In genomic region chr8:84004533-84005201, GRCm38 (mm10) we compare ENCODE assay signal across 8 mouse cellular contexts. TPM values are rescaled to one million over a fixed set of nuclear protein-coding genes. Genes with fewer than 3 reads are reported as not detected.
DNase-seq lines count a peak whose midpoint lies in the region; ATAC-seq and TF ChIP-seq lines count a peak whose summit lies in the region.

No protein-coding gene starts in this region.

- peak overlapping the region; percentile 70 for H3K4me3 ChIP-seq in G1E (ENCODE audit: low read depth, low read length)
- peak overlapping the region; percentile 61 for H3K4me3 ChIP-seq in forebrain, postnatal 0 days (ENCODE audit: low read depth, low read length)
- peak overlapping the region; percentile 53 for H3K4me3 ChIP-seq in lung, embryonic 15.5 days

- peak overlapping the region; percentile 60 for H3K9ac ChIP-seq in forebrain, postnatal 0 days
- H3K9ac ChIP-seq in lung, embryonic 15.5 days = peak overlapping the region; percentile 51

- ATAC-seq in G1E (ENCODE audit: extremely low read depth, insufficient number of reproducible peaks, low FRiP score, poor library complexity, severe bottlenecking) = peak; percentile 77
- ATAC-seq in forebrain, postnatal 0 days = peak; percentile 93
- ATAC-seq in lung, embryonic 15.5 days (ENCODE audit: borderline replicate concordance, extremely low read depth, low FRiP score, low TSS enrichment) = peak; percentile 85; the same call in 1 of the 2 replicates

- peaks cover 51% of the 10 kb centered on the region for H3K36me3 ChIP-seq in G1E (replicated peaks)
- H3K36me3 ChIP-seq in forebrain, postnatal 0 days (ENCODE audit: insufficient read depth) = peaks cover 14% of the 10 kb centered on the region; the same call in 1 of the 2 replicates
- H3K36me3 ChIP-seq in lung, embryonic 15.5 days = peaks cover 20% of the 10 kb centered on the region

- 2% methylated on average over 30 of the region's 30 CpGs for WGBS in forebrain, postnatal 0 days
- WGBS in lung, embryonic 15.5 days = 1% methylated on average over 30 of the region's 30 CpGs

- TF ChIP-seq CTCF in G1E (IDR thresholded peaks at IDR 0.05; ENCODE audit: low read depth, low read length) = no peak
- TF ChIP-seq CTCF in forebrain, postnatal 0 days (IDR thresholded peaks at IDR 0.05; ENCODE audit: low read depth) = 0 out of 2 replicates have a peak, but pooled peaks have one; percentile 12

- peak overlapping the region; percentile 96 for H3K4me2 ChIP-seq in forebrain, postnatal 0 days (ENCODE audit: low read depth)
- H3K4me2 ChIP-seq in lung, embryonic 15.5 days = peak overlapping the region; percentile 84

- H3K9me3 ChIP-seq in G1E (replicated peaks) = peaks cover 2% of the 10 kb centered on the region; the same call in 1 of the 2 replicates
- no peaks in the 10 kb centered on the region for H3K9me3 ChIP-seq in forebrain, postnatal 0 days (ENCODE audit: low read length)
- no peaks in the 10 kb centered on the region for H3K9me3 ChIP-seq in lung, embryonic 15.5 days

- H3K27ac ChIP-seq in forebrain, postnatal 0 days (ENCODE audit: low read depth, low read length) = peak overlapping the region; percentile 57
- H3K27ac ChIP-seq in lung, embryonic 15.5 days = peak overlapping the region; percentile 85

- H3K27me3 ChIP-seq in G1E (ENCODE audit: insufficient read depth, low read length) = no peaks in the 10 kb centered on the region
- no peaks in the 10 kb centered on the region for H3K27me3 ChIP-seq in forebrain, postnatal 0 days (ENCODE audit: insufficient read depth, low read length)
- H3K27me3 ChIP-seq in lung, embryonic 15.5 days = 0 out of 2 replicates have a peak, but pooled peaks cover 3% of the 10 kb centered on the region

- peaks cover 45% of the 10 kb centered on the region for H3K4me1 ChIP-seq in G1E (ENCODE audit: insufficient read depth, low read depth, low read length)
- peaks cover 8% of the 10 kb centered on the region; the same call in 1 of the 2 replicates for H3K4me1 ChIP-seq in forebrain, postnatal 0 days (ENCODE audit: insufficient read depth)
- H3K4me1 ChIP-seq in lung, embryonic 15.5 days = peaks cover 37% of the 10 kb centered on the region

- peak; percentile 91 for DNase-seq in G1E (ENCODE audit: low spot score)
- peak; percentile 94 for DNase-seq in cerebellum, adult 18-20 months
- peak; percentile 95 for DNase-seq in forebrain, postnatal 0 days
- DNase-seq in heart, postnatal 4 days = peak; percentile 93
- peak; percentile 92 for DNase-seq in layer of hippocampus, adult 8-10 months (ENCODE audit: low spot score in 2 of 2)
- peak; percentile 93 for DNase-seq in ovary, adult 18-20 months (ENCODE audit: low spot score)
- peak; percentile 96 for DNase-seq in thymus, postnatal 0 days (ENCODE audit: low spot score)

RNA-seq across cellular contexts. Expression of gene 1700067K01Rik, which starts 3.4 kb away (rescaled TPM):
- total RNA-seq in G1E (2014; fragmentation: Nextera tagmentation) = 0.78 TPM in 1 of 2 replicates, not detected in the other
- 0.35 and 0.82 TPM in 2 replicates for total RNA-seq in G1E (2017)
- 0.92 and 1.2 TPM in 2 replicates for polyA plus RNA-seq in G1E (2012)
- 0.15 and 0.81 TPM in 2 replicates for total RNA-seq in forebrain, postnatal 0 days (2014; rRNA removed)
- 0.36 and 0.86 TPM in 2 replicates for polyA plus RNA-seq in forebrain, postnatal 0 days (2015; fragmentation: Nextera tagmentation; extraction: Ambion mirVana)
- under 1 TPM in 1 of 2 experiments, not detected in 1; 0.83 TPM for total RNA-seq in heart, postnatal 4 days (2021)
- under 1 TPM in 1 of 4 experiments, not detected in 3; 0.39 TPM for total RNA-seq in layer of hippocampus, adult 8-10 months (2022)
- 0.93 and 0.98 TPM in 2 replicates for polyA plus RNA-seq in lung, embryonic 15.5 days (2015; fragmentation: Nextera tagmentation; extraction: Ambion mirVana)
- 0.86 and 1.1 TPM in 2 replicates for polyA plus RNA-seq in thymus, postnatal 0 days (2015; fragmentation: Nextera tagmentation; extraction: Ambion mirVana)

RNA-seq across cellular contexts. Expression of gene Samd1, which starts 7.2 kb away (rescaled TPM):
- 88.0 and 93.8 TPM in 2 replicates for total RNA-seq in G1E (2014; fragmentation: Nextera tagmentation)
- 64.1 and 80.8 TPM in 2 replicates for total RNA-seq in G1E (2017)
- 246 and 262 TPM in 2 replicates for polyA plus RNA-seq in G1E (2012)
- total RNA-seq in forebrain, postnatal 0 days (2014; rRNA removed) = 116 and 117 TPM in 2 replicates
- polyA plus RNA-seq in forebrain, postnatal 0 days (2015; fragmentation: Nextera tagmentation; extraction: Ambion mirVana) = 6.7 and 6.9 TPM in 2 replicates
- total RNA-seq in heart, postnatal 4 days (2021) = 10 to 100 TPM; 36.6 to 42.9 TPM
- total RNA-seq in layer of hippocampus, adult 8-10 months (2022) = 10 to 100 TPM; 37.6 to 42.8 (median 40.0) TPM
- polyA plus RNA-seq in lung, embryonic 15.5 days (2015; fragmentation: Nextera tagmentation; extraction: Ambion mirVana) = 11.3 and 12.1 TPM in 2 replicates
- 10.7 and 11.5 TPM in 2 replicates for polyA plus RNA-seq in thymus, postnatal 0 days (2015; fragmentation: Nextera tagmentation; extraction: Ambion mirVana)

RNA-seq across cellular contexts. Expression of gene 2210011C24Rik, which starts 7.3 kb away (rescaled TPM):
- total RNA-seq in G1E (2014; fragmentation: Nextera tagmentation) = not detected in 2 replicates
- not detected in 2 replicates for total RNA-seq in G1E (2017)
- polyA plus RNA-seq in G1E (2012) = not detected in 2 replicates
- total RNA-seq in forebrain, postnatal 0 days (2014; rRNA removed) = not detected in 2 replicates
- polyA plus RNA-seq in forebrain, postnatal 0 days (2015; fragmentation: Nextera tagmentation; extraction: Ambion mirVana) = 0.38 and 1.2 TPM in 2 replicates
- total RNA-seq in heart, postnatal 4 days (2021) = 1 to 10 TPM in 1 of 2 experiments, under 1 TPM in 1; 0.93 to 1.4 TPM
- 1 to 10 TPM; 1.0 to 2.3 (median 1.5) TPM for total RNA-seq in layer of hippocampus, adult 8-10 months (2022)
- 2.2 and 2.6 TPM in 2 replicates for polyA plus RNA-seq in lung, embryonic 15.5 days (2015; fragmentation: Nextera tagmentation; extraction: Ambion mirVana)
- polyA plus RNA-seq in thymus, postnatal 0 days (2015; fragmentation: Nextera tagmentation; extraction: Ambion mirVana) = 0.23 and 0.60 TPM in 2 replicates

RNA-seq across cellular contexts. Expression of gene Palm3, which starts 16.6 kb away (rescaled TPM):
- total RNA-seq in G1E (2014; fragmentation: Nextera tagmentation) (not detected in 2 replicates), G1E (2017) (0.06 TPM in 1 of 2 replicates, not detected in the other)
- 0.12 and 0.15 TPM in 2 replicates for polyA plus RNA-seq in G1E (2012)
- 2.7 and 5.4 TPM in 2 replicates for total RNA-seq in forebrain, postnatal 0 days (2014; rRNA removed)
- 2.8 and 4.3 TPM in 2 replicates for polyA plus RNA-seq in forebrain, postnatal 0 days (2015; fragmentation: Nextera tagmentation; extraction: Ambion mirVana)
- total RNA-seq in heart, postnatal 4 days (2021) = under 1 TPM; 0.31 to 0.38 TPM
- total RNA-seq in layer of hippocampus, adult 8-10 months (2022) = 1 to 10 TPM; 3.3 to 5.0 (median 4.2) TPM
- polyA plus RNA-seq in lung, embryonic 15.5 days (2015; fragmentation: Nextera tagmentation; extraction: Ambion mirVana) = 6.0 and 6.7 TPM in 2 replicates
- polyA plus RNA-seq in thymus, postnatal 0 days (2015; fragmentation: Nextera tagmentation; extraction: Ambion mirVana) = 5.1 and 5.8 TPM in 2 replicates

RNA-seq across cellular contexts. Expression of gene Prkaca, which starts 31.9 kb away (rescaled TPM):
- 88.6 and 99.3 TPM in 2 replicates for total RNA-seq in G1E (2014; fragmentation: Nextera tagmentation)
- total RNA-seq in G1E (2017) = 32.2 and 34.4 TPM in 2 replicates
- polyA plus RNA-seq in G1E (2012) = 46.6 and 46.9 TPM in 2 replicates
- 133 and 151 TPM in 2 replicates for total RNA-seq in forebrain, postnatal 0 days (2014; rRNA removed)
- polyA plus RNA-seq in forebrain, postnatal 0 days (2015; fragmentation: Nextera tagmentation; extraction: Ambion mirVana) = 172 and 215 TPM in 2 replicates
- total RNA-seq in heart, postnatal 4 days (2021) = 100 to 1,000 TPM; 389 to 405 TPM
- 100 to 1,000 TPM; 246 to 260 (median 252) TPM for total RNA-seq in layer of hippocampus, adult 8-10 months (2022)
- 156 TPM in 2 replicates for polyA plus RNA-seq in lung, embryonic 15.5 days (2015; fragmentation: Nextera tagmentation; extraction: Ambion mirVana)
- 64.2 and 65.8 TPM in 2 replicates for polyA plus RNA-seq in thymus, postnatal 0 days (2015; fragmentation: Nextera tagmentation; extraction: Ambion mirVana)

Comparison
In these comparisons a context has a peak if more than half of its experiments do, and no peak if none do; other contexts are left out.
1. Peak in every context shown above with its lines: DNase-seq, ATAC-seq, H3K4me3 ChIP-seq and H3K27ac ChIP-seq.